Mouse (Mus musculus) heart, embryonic 12.5 days (tissue): ENCODE results near the gene Sec16a. TPM values are rescaled to one million over a fixed set of nuclear protein-coding genes. Genes with fewer than 3 reads are reported as not detected.
A peak's percentile ranks its signal among the peaks of the same experiment; 100 is the strongest.

Experiments
- ATAC-seq: fragments of 200-750 bp; cut with Nextera tagmentation; 2 replicates; pipeline ENCODE4 v1.8.0; 2017; ENCODE audit warnings: moderate TSS enrichment, moderate library complexity; ENCODE audit not compliant: insufficient number of reproducible peaks, low FRiP score
- H3K27ac ChIP-seq: fragments of 300-500 bp; sonication (generic); 2 replicates; pipeline ENCODE4 v1.5.1; 2016; ENCODE audit warnings: mild to moderate bottlenecking, moderate library complexity; ENCODE audit not compliant: poor library complexity, severe bottlenecking
- H3K27me3 ChIP-seq: fragments of 300-500 bp; sonication (generic); replicated peaks from 2 replicates; pipeline ENCODE4 v1.6.1; 2016; ENCODE audit warnings: mild to moderate bottlenecking, moderate library complexity
- H3K36me3 ChIP-seq: fragments of 300-500 bp; sonication (generic); 2 replicates; pipeline ENCODE4 v1.6.1; 2016; ENCODE audit warnings: mild to moderate bottlenecking, moderate library complexity
- H3K4me1 ChIP-seq: fragments of 300-500 bp; sonication (generic); replicated peaks from 2 replicates; pipeline ENCODE4 v1.6.1; 2016; ENCODE audit warnings: mild to moderate bottlenecking
- H3K4me2 ChIP-seq: fragments of 300-500 bp; sonication (generic); 2 replicates; pipeline ENCODE4 v1.6.1; 2016; ENCODE audit warnings: mild to moderate bottlenecking, moderate library complexity
- H3K4me3 ChIP-seq: fragments of 300-500 bp; sonication (generic); 2 replicates; pipeline ENCODE4 v1.5.1; 2016; ENCODE audit warnings: mild to moderate bottlenecking
- H3K9ac ChIP-seq: fragments of 300-500 bp; sonication (generic); 2 replicates; pipeline ENCODE4 v1.6.1; 2016; ENCODE audit warnings: mild to moderate bottlenecking, moderate library complexity
- H3K9me3 ChIP-seq: fragments of 300-500 bp; sonication (generic); replicated peaks from 2 replicates; pipeline ENCODE4 v1.6.1; 2016; ENCODE audit warnings: mild to moderate bottlenecking, moderate library complexity
- WGBS: fragments of 180-500 bp; shearing (Covaris S2); methylation state at CpG from one replicate; pipeline ENCODE4 v1.1.7; 2016; 5-methylcytosine and 5-hydroxymethylcytosine counted together
- polyA plus RNA-seq: library from polyadenylated mRNA; unstranded; fragments of >200 nt; fragmentation: Nextera tagmentation; extraction: Ambion mirVana; gene quantifications from 2 replicates; pipeline ENCODE4 v1.2.1, GENCODE M21; 2016

Gene Sec16a
- 22.6 and 24.5 TPM in 2 replicates for polyA plus RNA-seq

DNA sequence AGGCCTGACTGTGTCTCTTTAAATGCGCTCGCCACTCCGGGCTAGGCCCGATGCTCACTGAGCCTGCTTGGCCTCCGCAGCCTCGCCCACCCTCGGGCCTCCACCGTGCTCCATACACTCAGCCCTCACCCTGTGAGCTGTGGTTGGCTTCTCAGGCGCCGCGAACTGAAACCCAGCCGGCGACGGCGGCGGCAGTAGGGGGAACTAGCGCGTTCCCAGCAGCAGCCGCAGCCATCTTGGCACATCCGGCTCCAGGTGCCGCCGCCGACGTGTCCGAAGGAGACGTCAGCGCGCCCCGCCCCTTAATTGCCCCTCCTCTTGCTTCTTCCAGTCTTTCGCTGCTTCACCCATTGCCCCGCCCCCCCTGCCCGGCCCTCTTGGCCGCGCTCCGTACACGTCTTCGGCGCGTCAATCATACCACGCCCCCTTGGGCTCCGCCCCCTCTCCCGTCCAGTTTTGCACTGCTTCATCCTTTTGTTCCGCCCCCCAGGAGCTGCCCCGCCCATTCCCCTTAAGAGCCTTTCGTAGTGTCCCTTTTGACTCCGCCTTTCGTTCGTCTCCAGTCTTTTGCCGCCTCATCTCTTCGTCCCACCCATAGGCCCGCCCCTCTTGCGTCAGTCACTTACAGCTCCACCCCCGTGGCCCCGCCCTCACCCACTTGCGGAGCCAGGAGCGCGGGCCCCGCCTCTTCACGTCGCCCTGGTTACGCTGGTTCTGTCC lies at the start of gene Sec16a:
Gene Sec16a, minus strand, starts transcription at position 271 of the 720 bp plus-strand sequence.
- Histone ChIP-seq H3K27ac (peak within 1 kb of the TSS; percentile 93), H3K36me3 (peaks cover 20% of the 10 kb centered on the region), H3K4me3 (peak within 1 kb of the TSS; percentile 97), H3K4me1 (peaks cover 34% of the 10 kb centered on the region), H3K9ac (peak within 1 kb of the TSS; percentile 90), H3K27me3 (no peaks in the 10 kb centered on the region), H3K4me2 (peak within 1 kb of the TSS; percentile 85), H3K9me3 (no peaks in the 10 kb centered on the region)
- peak; percentile 95 for ATAC-seq
- under 1% methylated on average over 61 of the region's 61 CpGs for WGBS

DNA sequence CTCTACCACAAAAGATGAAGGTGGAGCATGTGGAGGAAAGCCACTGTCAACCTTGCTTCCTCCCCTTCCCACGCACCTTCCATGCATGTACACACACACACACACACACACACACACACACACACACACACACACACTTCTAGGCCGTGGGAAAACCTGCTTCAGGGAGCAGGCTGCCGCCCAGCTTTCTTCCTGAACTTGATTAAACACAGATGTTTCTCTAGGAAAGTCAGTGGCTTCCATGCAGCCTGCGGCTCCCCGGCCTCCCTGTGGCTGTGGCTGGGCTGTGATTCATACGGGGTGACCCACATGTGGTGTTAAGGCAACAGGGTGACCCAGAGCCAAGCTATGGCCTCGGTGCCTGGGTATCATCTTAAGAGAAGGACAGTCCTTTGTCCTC lies 49.4 kb upstream of the Sec16a start:
- Histone ChIP-seq H3K9me3 (no peaks in the 10 kb centered on the region), H3K4me2 (peak overlapping the region; percentile 43), H3K4me1 (peaks cover 100% of the 10 kb centered on the region), H3K27ac (peak overlapping the region; percentile 87), H3K9ac (no peak overlapping the region), H3K27me3 (no peaks in the 10 kb centered on the region), H3K4me3 (no peak overlapping the region), H3K36me3 (no peaks in the 10 kb centered on the region)
- 27% methylated on average over 7 of the region's 7 CpGs for WGBS
- no peak for ATAC-seq

DNA sequence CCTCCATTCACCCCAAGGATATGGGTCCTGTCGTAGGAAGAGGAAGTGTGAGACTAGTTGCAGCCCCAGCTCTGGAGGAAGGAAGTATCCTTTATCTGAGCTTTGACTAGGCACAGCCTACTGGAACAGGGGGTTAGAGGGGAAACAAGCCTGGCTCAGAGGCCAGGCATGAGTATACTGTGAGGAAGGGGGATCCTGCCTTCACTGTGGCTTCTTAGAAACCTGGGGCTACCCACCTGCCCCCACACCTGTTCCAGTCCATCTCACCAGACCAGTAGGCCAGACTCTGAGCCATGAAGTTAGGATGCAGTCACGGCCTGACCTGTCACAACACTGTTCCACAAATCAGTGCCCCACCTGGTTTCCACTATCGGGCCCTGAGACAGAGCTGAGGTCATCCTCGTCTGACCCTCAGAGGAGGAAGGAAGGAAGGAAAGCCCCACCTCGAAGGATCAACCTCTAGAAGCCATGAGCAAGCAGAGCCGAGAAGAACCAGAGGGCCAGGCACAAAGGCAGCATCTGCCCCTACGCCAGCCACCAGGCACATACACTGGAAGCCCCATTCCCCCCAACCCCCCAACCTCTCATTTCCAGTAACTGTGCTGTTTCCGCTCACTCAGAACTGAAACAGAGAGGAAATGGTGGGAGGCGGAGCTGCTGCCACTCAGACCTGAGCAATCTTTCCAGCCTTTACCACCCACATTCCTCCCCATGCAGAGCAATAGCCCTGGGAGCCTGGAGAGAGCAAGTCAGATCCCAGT lies 48.2 kb upstream of the Sec16a start:
- peak overlapping the region; percentile 87 for H3K27ac ChIP-seq
- H3K4me3 ChIP-seq, result no peak overlapping the region
- H3K4me1 ChIP-seq, result peaks cover 100% of the 10 kb centered on the region
- H3K27me3 ChIP-seq, result 0 out of 2 replicates have a peak, but pooled peaks cover under 1% of the 10 kb centered on the region
- WGBS, result 32% methylated on average over 9 of the region's 9 CpGs
- H3K9me3 ChIP-seq, result no peaks in the 10 kb centered on the region
- H3K4me2 ChIP-seq, result peak overlapping the region; percentile 43
- ATAC-seq, result peak; percentile 41
- no peaks in the 10 kb centered on the region for H3K36me3 ChIP-seq
- H3K9ac ChIP-seq, result no peak overlapping the region; the same call in 1 of the 2 replicates

DNA sequence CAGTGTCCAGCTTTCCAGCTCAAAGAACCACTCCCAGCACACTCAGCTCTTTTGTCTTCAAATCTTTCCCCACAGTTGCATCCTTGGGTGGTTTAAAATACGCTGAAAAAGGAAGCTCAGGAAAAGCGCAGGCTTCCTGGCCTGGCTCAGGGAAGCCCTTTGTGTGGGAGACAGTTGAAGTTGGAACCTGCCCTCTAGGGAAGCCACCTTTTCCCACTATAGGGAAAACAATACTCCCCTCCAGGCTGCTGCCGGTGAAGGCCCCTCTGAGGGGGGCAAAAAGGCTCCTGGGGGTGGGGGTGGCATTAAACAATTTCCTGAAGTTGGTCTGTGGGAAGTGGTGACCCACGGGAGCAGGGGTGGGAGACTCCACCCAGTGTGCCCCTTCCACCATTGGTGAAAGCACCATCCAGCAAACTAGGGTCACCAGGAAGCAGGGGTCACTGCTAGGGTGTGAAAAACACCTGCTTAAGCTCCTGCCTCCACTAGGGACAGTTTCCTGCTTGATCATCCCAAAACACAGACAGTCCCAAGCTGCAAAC lies 45.8 kb upstream of the Sec16a start:
- Histone ChIP-seq H3K27me3 (0 out of 2 replicates have a peak, but pooled peaks cover 6% of the 10 kb centered on the region), H3K9me3 (no peaks in the 10 kb centered on the region), H3K4me1 (peaks cover 99% of the 10 kb centered on the region), H3K4me2 (peak overlapping the region; percentile 5; the same call in 1 of the 2 replicates), H3K9ac (no peak overlapping the region; the same call in 1 of the 2 replicates), H3K27ac (peak overlapping the region; percentile 67), H3K4me3 (no peak overlapping the region), H3K36me3 (no peaks in the 10 kb centered on the region)
- 51% methylated on average over 4 of the region's 4 CpGs for WGBS
- ATAC-seq, result no peak

DNA sequence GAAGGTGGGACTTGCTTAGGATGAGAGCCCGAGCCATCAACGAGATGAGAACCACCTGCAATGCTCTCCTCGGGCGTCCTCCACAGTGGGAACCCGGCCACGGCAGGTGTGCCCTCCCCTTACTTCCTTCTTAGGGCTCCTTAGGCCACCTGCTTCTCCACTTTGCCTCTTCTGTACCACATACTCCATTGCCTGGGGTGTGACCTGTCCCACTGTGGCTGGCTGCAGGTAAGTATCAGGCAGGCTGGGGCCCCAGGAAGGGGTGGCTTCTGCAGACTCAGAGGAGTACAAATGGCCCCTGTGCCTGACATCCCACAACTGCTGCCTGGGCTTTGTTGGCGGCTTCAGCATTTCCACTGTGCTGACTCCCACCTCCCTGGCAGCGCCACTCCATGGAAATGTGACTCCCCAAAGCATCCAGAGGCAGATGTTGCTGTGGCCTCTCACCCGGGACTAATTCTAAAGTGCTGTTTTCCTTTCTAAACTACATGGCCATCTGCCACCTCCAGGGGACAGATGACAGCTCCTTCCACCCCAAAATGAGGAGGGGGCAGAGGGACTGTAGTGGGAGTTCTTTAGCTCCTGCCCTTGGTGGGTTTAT lies 43.6 kb upstream of the Sec16a start:
- peak overlapping the region; percentile 36; the same call in 1 of the 2 replicates for H3K27ac ChIP-seq
- no peak overlapping the region for H3K4me2 ChIP-seq
- WGBS, result 55% methylated on average over 9 of the region's 9 CpGs

DNA sequence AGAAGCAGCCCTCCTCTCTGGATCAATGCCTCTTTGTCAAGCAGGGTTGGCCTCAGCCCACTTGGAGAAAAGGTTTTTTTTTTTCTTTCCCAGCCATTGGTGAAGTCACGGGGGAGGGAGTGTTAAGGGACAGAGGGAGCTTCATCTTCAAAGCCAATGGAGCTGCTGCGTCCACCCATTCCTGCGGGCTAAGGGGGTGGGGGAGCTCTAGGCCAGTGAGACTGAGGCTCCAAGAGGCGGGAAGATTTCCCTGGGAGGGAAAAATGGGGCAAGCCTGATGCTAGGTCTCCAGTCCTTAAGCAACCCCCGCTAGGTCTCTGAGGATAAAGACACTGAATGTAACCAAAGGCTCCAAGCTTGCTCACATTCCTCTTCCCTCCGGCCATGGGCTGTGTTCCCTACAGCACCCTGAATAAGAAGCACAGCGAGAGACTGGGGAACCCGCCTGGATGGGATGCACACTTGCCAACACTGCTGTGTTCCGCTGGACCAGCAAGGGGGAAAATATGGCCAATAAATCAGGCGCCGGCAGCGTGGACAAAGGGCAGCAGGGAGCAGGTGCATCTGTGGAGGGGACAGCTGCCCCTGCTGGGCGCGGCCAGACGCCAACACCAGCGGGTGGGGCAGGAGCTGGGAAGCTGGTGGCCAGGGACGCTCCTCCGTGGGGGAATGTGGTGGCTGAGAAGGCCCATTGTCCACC lies 42.5 kb upstream of the Sec16a start:
- Histone ChIP-seq H3K4me2 (peak overlapping the region; percentile 3; the same call in 1 of the 2 replicates), H3K9ac (no peak overlapping the region), H3K27me3 (0 out of 2 replicates have a peak, but pooled peaks cover 6% of the 10 kb centered on the region), H3K4me1 (peaks cover 93% of the 10 kb centered on the region), H3K4me3 (no peak overlapping the region), H3K9me3 (no peaks in the 10 kb centered on the region), H3K27ac (peak overlapping the region; percentile 24), H3K36me3 (peaks cover 19% of the 10 kb centered on the region)
- 47% methylated on average over 18 of the region's 18 CpGs for WGBS
- ATAC-seq, result no peak

More for the DNA sequence above, 43.6 kb upstream of the Sec16a start:
- no peak for ATAC-seq
- no peak overlapping the region for H3K4me3 ChIP-seq
- peaks cover 12% of the 10 kb centered on the region for H3K36me3 ChIP-seq
- peaks cover 96% of the 10 kb centered on the region for H3K4me1 ChIP-seq
- H3K27me3 ChIP-seq, result 0 out of 2 replicates have a peak, but pooled peaks cover 6% of the 10 kb centered on the region
- no peaks in the 10 kb centered on the region for H3K9me3 ChIP-seq
- peak overlapping the region; percentile 7; the same call in 1 of the 2 replicates for H3K9ac ChIP-seq

DNA sequence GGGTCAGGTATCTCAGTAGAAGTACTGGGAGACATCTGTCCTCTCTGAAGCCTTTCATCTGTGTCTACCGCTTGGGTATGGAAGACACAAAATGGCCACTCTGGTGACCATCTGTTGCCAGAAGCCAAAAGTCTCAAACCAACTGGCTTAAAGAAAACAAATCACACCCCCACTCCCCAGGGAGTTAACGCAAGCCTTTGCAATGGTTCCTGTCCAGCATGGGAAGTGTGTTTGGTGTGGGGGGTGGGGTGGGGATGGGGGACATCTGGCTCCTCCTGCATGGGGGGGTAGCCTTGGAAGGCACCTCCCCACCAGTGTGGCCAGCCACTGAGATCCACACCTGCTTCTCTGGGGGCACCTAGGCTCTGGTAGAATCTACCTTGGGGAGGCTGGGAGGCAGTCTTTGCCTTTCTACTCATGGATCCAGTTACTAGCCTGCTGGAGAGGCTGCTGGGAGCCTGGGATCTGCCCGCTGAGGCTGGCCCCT lies 41.9 kb upstream of the Sec16a start:
- ATAC-seq, result no peak
- peak overlapping the region; percentile 16; the same call in 1 of the 2 replicates for H3K4me2 ChIP-seq
- H3K9ac ChIP-seq, result no peak overlapping the region
- H3K4me3 ChIP-seq, result no peak overlapping the region
- peaks cover 92% of the 10 kb centered on the region for H3K4me1 ChIP-seq
- WGBS, result 31% methylated on average over 3 of the region's 3 CpGs
- H3K9me3 ChIP-seq, result no peaks in the 10 kb centered on the region
- H3K36me3 ChIP-seq, result peaks cover 20% of the 10 kb centered on the region
- H3K27me3 ChIP-seq, result 0 out of 2 replicates have a peak, but pooled peaks cover 6% of the 10 kb centered on the region
- H3K27ac ChIP-seq, result peak overlapping the region; percentile 17; the same call in 1 of the 2 replicates

DNA sequence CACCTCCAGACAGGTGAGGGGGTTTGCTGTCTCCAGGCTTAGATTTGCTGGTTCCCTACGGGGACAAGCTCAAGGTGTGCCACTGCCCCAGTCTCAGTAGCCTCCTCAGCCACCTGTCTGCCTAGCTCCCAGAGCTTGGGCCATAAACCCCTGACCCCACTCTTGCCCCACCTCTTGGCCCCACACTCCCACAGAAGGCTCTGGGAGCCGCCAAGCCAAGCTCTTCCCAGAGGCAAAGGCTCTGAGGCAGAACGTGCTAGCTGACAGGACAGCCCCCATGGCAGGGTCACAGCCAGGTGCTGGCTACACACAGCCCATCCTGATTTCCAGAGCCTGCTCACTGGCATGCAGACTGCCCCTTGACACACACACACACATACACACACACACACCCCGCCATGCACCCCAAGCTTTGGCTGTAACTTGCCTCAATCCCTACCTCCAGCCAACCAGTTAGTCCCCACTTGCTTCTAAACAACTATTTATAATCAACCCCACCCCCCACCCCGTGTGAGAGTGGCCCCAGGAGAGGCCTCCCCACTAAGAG lies 41.3 kb upstream of the Sec16a start:
- ATAC-seq, result no peak
- H3K9ac ChIP-seq, result peak overlapping the region; percentile 21; the same call in 1 of the 2 replicates
- peaks cover 87% of the 10 kb centered on the region for H3K4me1 ChIP-seq
- H3K4me2 ChIP-seq, result no peak overlapping the region
- 31% methylated on average over 5 of the region's 5 CpGs for WGBS
- H3K9me3 ChIP-seq, result no peaks in the 10 kb centered on the region
- no peak overlapping the region for H3K4me3 ChIP-seq
- 0 out of 2 replicates have a peak, but pooled peaks cover 6% of the 10 kb centered on the region for H3K27me3 ChIP-seq
- H3K36me3 ChIP-seq, result peaks cover 26% of the 10 kb centered on the region
- peak overlapping the region; percentile 17; the same call in 1 of the 2 replicates for H3K27ac ChIP-seq

DNA sequence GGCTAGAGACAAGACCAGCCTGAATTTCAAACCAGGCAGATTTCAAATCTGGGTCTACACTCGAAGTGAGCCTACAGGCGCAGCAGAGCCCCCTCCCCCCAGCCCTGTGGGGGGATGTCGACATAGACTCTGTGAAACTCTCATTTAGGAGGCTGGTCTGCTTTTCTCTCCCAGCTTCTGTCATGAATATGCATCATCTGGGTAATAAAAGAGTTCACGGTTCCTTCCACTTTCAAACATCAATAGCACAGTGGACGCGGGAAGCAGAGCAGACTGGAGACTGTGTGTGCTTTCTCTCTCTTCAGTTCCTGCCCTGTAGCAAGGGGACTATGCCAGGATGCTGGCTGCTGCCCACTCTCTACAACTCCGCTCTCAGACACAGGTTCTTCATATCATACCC lies 40.7 kb upstream of the Sec16a start:
- Histone ChIP-seq H3K4me2 (no peak overlapping the region), H3K27ac (no peak overlapping the region), H3K9me3 (no peaks in the 10 kb centered on the region), H3K36me3 (peaks cover 32% of the 10 kb centered on the region), H3K27me3 (0 out of 2 replicates have a peak, but pooled peaks cover 6% of the 10 kb centered on the region), H3K4me3 (no peak overlapping the region), H3K4me1 (peaks cover 81% of the 10 kb centered on the region), H3K9ac (no peak overlapping the region)
- 59% methylated on average over 7 of the region's 7 CpGs for WGBS
- no peak for ATAC-seq

DNA sequence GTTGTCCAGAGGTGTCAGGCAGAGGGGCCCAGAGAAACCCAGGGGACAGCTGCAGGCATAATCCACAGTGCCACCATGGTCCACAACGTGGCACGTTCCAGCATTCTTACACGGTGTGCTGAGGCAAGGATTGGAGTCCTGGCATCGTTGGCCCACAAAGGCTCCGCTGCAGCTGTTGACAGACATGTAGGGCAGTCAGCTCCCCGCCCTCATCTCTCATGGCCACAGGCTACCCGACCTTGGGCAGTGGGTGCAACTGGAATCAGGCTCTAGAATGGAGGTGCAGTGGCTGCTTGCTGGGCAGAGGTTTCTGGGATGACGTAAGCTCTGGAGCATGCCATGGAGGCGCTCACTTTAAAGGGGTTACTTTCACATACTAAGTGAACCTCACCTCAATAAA lies 40.3 kb upstream of the Sec16a start:
- 77% methylated on average over 9 of the region's 9 CpGs for WGBS
- H3K27me3 ChIP-seq, result 0 out of 2 replicates have a peak, but pooled peaks cover 6% of the 10 kb centered on the region
- peaks cover 36% of the 10 kb centered on the region for H3K36me3 ChIP-seq
- no peak overlapping the region for H3K4me2 ChIP-seq
- H3K27ac ChIP-seq, result no peak overlapping the region
- no peak overlapping the region for H3K9ac ChIP-seq
- no peak overlapping the region for H3K4me3 ChIP-seq
- H3K9me3 ChIP-seq, result no peaks in the 10 kb centered on the region
- no peak for ATAC-seq
- peaks cover 76% of the 10 kb centered on the region for H3K4me1 ChIP-seq
